Mouse (Mus musculus): ENCODE data around the gene Olfr67.

DNA sequence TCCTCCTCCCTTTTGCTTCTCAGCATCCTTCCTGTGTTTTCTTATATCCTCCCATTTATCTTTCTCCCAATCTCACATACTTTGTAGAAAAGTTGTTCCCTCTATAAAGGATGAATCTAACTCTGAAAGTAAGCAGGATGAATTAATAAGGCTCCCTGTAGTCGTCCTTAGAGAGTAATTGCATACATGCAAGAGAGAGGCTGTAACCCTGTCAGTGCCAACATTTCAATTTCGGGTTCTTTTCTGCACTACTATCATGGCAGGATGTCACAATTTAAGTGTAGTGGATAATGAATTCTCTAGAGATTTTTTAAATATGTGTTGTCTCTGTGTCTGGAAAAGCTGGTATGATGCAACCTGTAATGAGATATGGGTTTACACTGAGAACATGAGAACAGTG is 34.4 kb downstream of the Olfr67 start, which contains the start of gene Olfr630:
- TF ChIP-seq CTCF (IDR thresholded peaks at IDR 0.05; ENCODE audit: low read depth, low read length) (no peak), POLR2A (IDR thresholded peaks at IDR 0.05; ENCODE audit: extremely low read depth, insufficient read depth, low read length) (no peak)

Data from liver, adult 2 months (tissue).